Mouse (Mus musculus): ENCODE results near the gene Fabp1. TPM values are rescaled to one million over a fixed set of nuclear protein-coding genes. Genes with fewer than 3 reads are reported as not detected.

Fabp1 gene
- polyA plus RNA-seq, 1 experiment = 0.07 TPM

- TF ChIP-seq GATA1 (IDR thresholded peaks at IDR 0.05; ENCODE audit: low read length) (no peak), TAL1 (IDR thresholded peaks at IDR 0.05; ENCODE audit: low read length) (no peak)
- H3K4me3 ChIP-seq (replicated peaks) = no peak overlapping the region
- H3K36me3 ChIP-seq (ENCODE audit: control insufficient read depth) = no peaks in the 10 kb centered on the region
- H3K27me3 ChIP-seq (ENCODE audit: control insufficient read depth) = no peaks in the 10 kb centered on the region
- no peaks in the 10 kb centered on the region for H3K4me1 ChIP-seq (ENCODE audit: control insufficient read depth)
- H3K9me3 ChIP-seq (ENCODE audit: control insufficient read depth, low read length) = no peaks in the 10 kb centered on the region
Observed at GRCm38 (mm10) chr6:71172812-71173580, 26.6 kb upstream of the Fabp1 start.

- Histone ChIP-seq H3K9me3 (ENCODE audit: control insufficient read depth, low read length) (no peaks in the 10 kb centered on the region), H3K4me3 (replicated peaks) (no peak overlapping the region), H3K4me1 (ENCODE audit: control insufficient read depth) (no peaks in the 10 kb centered on the region), H3K36me3 (ENCODE audit: control insufficient read depth) (no peaks in the 10 kb centered on the region), H3K27me3 (ENCODE audit: control insufficient read depth) (no peaks in the 10 kb centered on the region)
- TF ChIP-seq GATA1 (IDR thresholded peaks at IDR 0.05; ENCODE audit: low read length) (no peak), TAL1 (IDR thresholded peaks at IDR 0.05; ENCODE audit: low read length) (no peak)
Observed at GRCm38 (mm10) chr6:71180596-71180995, 19.0 kb upstream of the Fabp1 start.

DNA sequence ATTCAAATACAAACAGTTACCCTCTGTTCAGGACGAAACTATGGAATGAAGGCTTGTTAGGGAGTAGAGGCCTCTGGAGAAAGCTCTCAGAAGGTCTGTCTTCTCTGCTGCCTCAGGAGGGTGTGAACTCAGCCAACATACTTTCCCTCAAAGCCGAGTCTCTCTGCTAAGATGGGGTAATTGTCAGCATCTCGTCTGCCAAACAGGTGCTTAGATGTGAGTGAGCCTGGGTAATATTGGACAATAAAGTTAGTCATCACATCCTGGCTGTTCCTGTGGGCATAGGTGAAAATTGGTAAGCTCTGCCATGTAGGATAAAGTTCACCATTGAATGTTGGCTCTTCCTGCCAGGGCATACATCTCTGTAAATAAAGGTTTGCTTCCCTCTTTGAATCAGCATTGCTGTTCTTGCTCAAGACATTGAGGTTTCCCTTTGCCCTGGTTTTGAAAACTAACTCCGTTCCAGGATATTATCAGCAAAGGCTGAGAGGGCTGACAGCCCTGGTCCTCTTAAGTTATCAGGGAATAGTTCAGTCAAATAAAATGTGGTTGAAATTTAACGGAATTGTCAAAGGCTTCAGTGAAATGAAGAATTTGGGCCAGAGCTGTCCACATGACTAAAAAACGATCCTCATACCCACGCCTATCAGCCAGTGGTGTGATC, 14.6 kb upstream of the Fabp1 start:
- TF ChIP-seq TAL1 (IDR thresholded peaks at IDR 0.05; ENCODE audit: low read length) = no peak
- no peak for TF ChIP-seq GATA1 (IDR thresholded peaks at IDR 0.05; ENCODE audit: low read length)
- H3K4me1 ChIP-seq (ENCODE audit: control insufficient read depth) = no peaks in the 10 kb centered on the region
- no peak overlapping the region for H3K4me3 ChIP-seq (replicated peaks)
- H3K9me3 ChIP-seq (ENCODE audit: control insufficient read depth, low read length) = no peaks in the 10 kb centered on the region
- H3K36me3 ChIP-seq (ENCODE audit: control insufficient read depth) = no peaks in the 10 kb centered on the region
- no peaks in the 10 kb centered on the region for H3K27me3 ChIP-seq (ENCODE audit: control insufficient read depth)

DNA sequence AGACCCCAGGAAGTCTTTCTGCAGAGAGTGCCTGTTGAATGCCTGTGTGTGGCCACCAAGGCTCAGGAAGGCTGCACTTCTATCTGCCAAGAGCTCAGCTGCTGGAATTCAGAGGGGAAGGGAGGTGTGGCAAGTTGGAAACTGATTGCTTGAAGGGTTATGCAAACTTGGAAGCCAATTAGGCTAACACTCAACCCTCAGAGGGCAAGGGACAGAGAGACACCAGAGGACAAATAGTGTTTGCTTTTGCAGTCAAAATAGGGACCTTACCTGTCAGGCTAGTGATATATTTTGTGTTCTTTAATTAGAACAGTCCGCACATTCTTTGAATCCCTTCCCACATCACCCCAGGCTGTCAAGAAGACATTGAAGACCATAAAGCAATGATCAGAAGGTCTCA, 10.0 kb upstream of the Fabp1 start:
- no peaks in the 10 kb centered on the region for H3K9me3 ChIP-seq (ENCODE audit: control insufficient read depth, low read length)
- H3K27me3 ChIP-seq (ENCODE audit: control insufficient read depth) = no peaks in the 10 kb centered on the region
- H3K36me3 ChIP-seq (ENCODE audit: control insufficient read depth) = no peaks in the 10 kb centered on the region
- no peak overlapping the region for H3K4me3 ChIP-seq (replicated peaks)
- TF ChIP-seq TAL1 (IDR thresholded peaks at IDR 0.05; ENCODE audit: low read length) = no peak
- no peaks in the 10 kb centered on the region for H3K4me1 ChIP-seq (ENCODE audit: control insufficient read depth)

- no peaks in the 10 kb centered on the region for H3K36me3 ChIP-seq (ENCODE audit: control insufficient read depth)
- TF ChIP-seq TAL1 (IDR thresholded peaks at IDR 0.05; ENCODE audit: low read length) (no peak), GATA1 (IDR thresholded peaks at IDR 0.05; ENCODE audit: low read length) (no peak)
- no peaks in the 10 kb centered on the region for H3K9me3 ChIP-seq (ENCODE audit: control insufficient read depth, low read length)
- H3K4me3 ChIP-seq (replicated peaks) = no peak overlapping the region
- H3K4me1 ChIP-seq (ENCODE audit: control insufficient read depth) = no peaks in the 10 kb centered on the region
- no peaks in the 10 kb centered on the region for H3K27me3 ChIP-seq (ENCODE audit: control insufficient read depth)
Observed at GRCm38 (mm10) chr6:71190501-71190900, 9.1 kb upstream of the Fabp1 start.

GRCm38 (mm10) chr6:71193151-71193740, 6.4 kb upstream of the Fabp1 start:
- H3K4me1 ChIP-seq (ENCODE audit: control insufficient read depth) = no peaks in the 10 kb centered on the region
- H3K9me3 ChIP-seq (ENCODE audit: control insufficient read depth, low read length) = no peaks in the 10 kb centered on the region
- H3K4me3 ChIP-seq (replicated peaks) = no peak overlapping the region
- H3K27me3 ChIP-seq (ENCODE audit: control insufficient read depth) = no peaks in the 10 kb centered on the region
- H3K36me3 ChIP-seq (ENCODE audit: control insufficient read depth) = no peaks in the 10 kb centered on the region
- TF ChIP-seq GATA1 (IDR thresholded peaks at IDR 0.05; ENCODE audit: low read length) (no peak), TAL1 (IDR thresholded peaks at IDR 0.05; ENCODE audit: low read length) (no peak)

DNA sequence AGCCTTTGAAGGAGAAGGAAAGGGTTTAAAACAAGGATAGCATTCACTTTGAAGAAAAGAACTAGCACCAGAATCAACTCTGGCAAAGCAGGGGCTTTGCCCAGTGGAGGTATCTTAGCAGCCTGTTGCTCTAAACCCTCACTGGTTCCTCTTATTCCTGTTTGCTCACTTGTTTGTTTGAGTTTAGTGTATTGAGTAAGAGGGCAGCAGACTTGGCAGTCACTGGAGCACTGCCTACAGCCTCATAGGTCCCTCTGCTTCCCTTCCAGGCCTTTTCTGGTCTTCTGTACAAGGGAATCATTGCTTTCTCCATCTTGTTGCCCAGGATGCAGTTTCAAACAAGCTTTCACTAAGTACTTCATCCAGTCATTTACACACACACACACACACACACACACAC, 3.5 kb upstream of the Fabp1 start:
- no peak for TF ChIP-seq TAL1 (IDR thresholded peaks at IDR 0.05; ENCODE audit: low read length)
- no peak for TF ChIP-seq GATA1 (IDR thresholded peaks at IDR 0.05; ENCODE audit: low read length)
- Histone ChIP-seq H3K27me3 (ENCODE audit: control insufficient read depth) (no peaks in the 10 kb centered on the region), H3K4me3 (replicated peaks) (no peak overlapping the region), H3K9me3 (ENCODE audit: control insufficient read depth, low read length) (no peaks in the 10 kb centered on the region), H3K4me1 (ENCODE audit: control insufficient read depth) (no peaks in the 10 kb centered on the region), H3K36me3 (ENCODE audit: control insufficient read depth) (no peaks in the 10 kb centered on the region)

DNA sequence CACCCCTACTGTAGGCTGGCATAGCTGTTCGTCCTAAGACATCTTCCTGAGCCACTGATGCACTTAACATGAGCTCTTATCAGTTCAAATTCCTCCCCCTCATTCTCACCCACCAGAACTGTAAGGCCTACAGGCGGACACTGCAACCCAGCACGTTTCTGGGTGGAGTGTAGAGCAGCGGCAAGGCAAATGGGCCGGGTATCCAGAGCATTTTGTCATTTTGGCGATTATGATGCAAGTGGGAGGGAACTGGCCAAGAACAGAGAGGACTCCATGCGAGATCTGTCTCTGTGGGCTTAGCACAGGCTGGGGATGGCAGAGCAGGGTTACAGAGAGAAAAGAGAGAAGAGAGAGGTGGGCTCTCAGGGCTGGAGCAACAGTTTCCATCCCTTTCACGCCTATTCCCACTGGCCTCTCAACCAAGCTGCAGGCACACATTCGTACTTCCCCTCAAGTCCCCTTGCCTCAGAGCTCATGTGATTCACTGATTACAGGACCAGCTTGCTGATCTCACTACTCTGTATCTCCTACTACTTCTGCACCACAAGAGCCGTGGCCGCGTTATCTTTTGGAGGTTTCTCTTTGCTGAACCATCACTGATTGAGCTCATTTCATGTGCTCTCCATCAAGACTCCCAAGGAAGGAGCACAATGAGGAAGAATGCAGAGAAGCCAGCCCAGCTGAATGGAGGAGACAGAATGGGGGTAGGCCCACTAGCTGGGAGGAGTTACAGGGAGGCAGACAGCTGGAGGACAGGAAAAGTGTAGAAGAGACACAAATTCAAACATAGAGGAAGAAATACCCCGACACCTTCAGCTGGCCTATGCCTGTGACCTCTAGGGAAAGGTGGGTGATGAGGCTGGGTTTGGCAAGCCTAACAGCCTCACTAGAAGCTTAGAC, 1.7 kb upstream of the Fabp1 start:
- Histone ChIP-seq H3K36me3 (ENCODE audit: control insufficient read depth) (no peaks in the 10 kb centered on the region; the same call in 1 of the 2 replicates), H3K4me3 (replicated peaks) (no peak overlapping the region), H3K9me3 (ENCODE audit: control insufficient read depth, low read length) (no peaks in the 10 kb centered on the region), H3K27me3 (ENCODE audit: control insufficient read depth) (no peaks in the 10 kb centered on the region), H3K4me1 (ENCODE audit: control insufficient read depth) (no peaks in the 10 kb centered on the region)
- TF ChIP-seq GATA1 (IDR thresholded peaks at IDR 0.05; ENCODE audit: low read length) (no peak), TAL1 (IDR thresholded peaks at IDR 0.05; ENCODE audit: low read length) (no peak)
